8 mouse cellular contexts compared by ENCODE assay signal in genomic region chr10:78069101-78070011, GRCm38 (mm10). TPM values are rescaled to one million over a fixed set of nuclear protein-coding genes. Genes with fewer than 3 reads are reported as not detected.
A peak's percentile ranks its signal among the peaks of the same experiment; 100 is the strongest.
DNase-seq lines count a peak whose midpoint lies in the region; ATAC-seq and TF ChIP-seq lines count a peak whose summit lies in the region.

Icosl (plus strand) TSS chr10:78069302.

- peaks cover 8% of the 10 kb centered on the region; the same call in 1 of the 2 replicates for H3K4me1 ChIP-seq in hindbrain, embryonic 14.5 days (replicated peaks; ENCODE audit: control insufficient read depth, insufficient read depth, low read length)

- in situ Hi-C loops in Patski (cut with MboI; ENCODE audit: low pct_unique_long_range_greater_than_20kb) = no loop called here

- ATAC-seq in Patski = peak; percentile 86
- peak; percentile 84 for ATAC-seq in hindbrain, embryonic 14.5 days (ENCODE audit: low FRiP score)

- H3K36me3 ChIP-seq in hindbrain, embryonic 14.5 days (replicated peaks; ENCODE audit: control insufficient read depth, insufficient read depth) = no peaks in the 10 kb centered on the region

- peak within 1 kb of the TSS; percentile 98 for H3K4me2 ChIP-seq in hindbrain, embryonic 14.5 days (replicated peaks)

- intact Hi-C loops in gastrocnemius, adult 2 months (cut with DNase I) = loop anchor here (2.0 kb wide), 1 partner anchor 91 kb away; no protein-coding TSS in a partner anchor

- DNase-seq in Patski (ENCODE audit: low read depth, low spot score) = no peak
- peak; percentile 52 for DNase-seq in cerebellum, adult 9-11 months
- DNase-seq in gastrocnemius, adult 2 months = peak; percentile 89
- peak; percentile 44 for DNase-seq in hindbrain, embryonic 14.5 days (ENCODE audit: low spot score)
- peak; percentile 37 to 39 for DNase-seq in layer of hippocampus, postnatal 25 days (ENCODE audit: extremely low spot score in 1 of 2, low spot score in 1 of 2)
- DNase-seq in lung, postnatal 36 days = peak; percentile 85
- peak; percentile 87 for DNase-seq in ovary, postnatal 36 days (ENCODE audit: low spot score)
- DNase-seq in thymus, postnatal 4 days = peak; percentile 78

- POLR2A ChIA-PET in Patski (lab: Charles Lee) = no interaction called here

- peak within 1 kb of the TSS; percentile 57 for H3K9ac ChIP-seq in hindbrain, embryonic 14.5 days

- no peak for TF ChIP-seq CTCF in Patski (IDR thresholded peaks at IDR 0.05)
- peak; percentile 76 for TF ChIP-seq CTCF in gastrocnemius, adult 2 months (IDR thresholded peaks at IDR 0.05)

- no peaks in the 10 kb centered on the region for H3K9me3 ChIP-seq in hindbrain, embryonic 14.5 days (ENCODE audit: control insufficient read depth, low read length)

- H3K27me3 ChIP-seq in Patski = no peaks in the 10 kb centered on the region
- H3K27me3 ChIP-seq in hindbrain, embryonic 14.5 days (ENCODE audit: control insufficient read depth, insufficient read depth, low read length) = peaks cover 26% of the 10 kb centered on the region

- under 1% methylated on average over 66 of the region's 66 CpGs for WGBS in hindbrain, embryonic 14.5 days

- CTCF ChIA-PET in Patski (lab: Charles Lee) = interaction anchor here (0.6 to 1.3 kb wide), 4 partner anchors 42 to 93 kb away, joined by 3 to 4 read pairs (median 3); no protein-coding TSS in a partner anchor

- H3K27ac ChIP-seq in gastrocnemius, adult 2 months = peak within 1 kb of the TSS; percentile 87
- H3K27ac ChIP-seq in hindbrain, embryonic 14.5 days = no peak within 1 kb of the TSS

- H3K4me3 ChIP-seq in gastrocnemius, adult 2 months = peak within 1 kb of the TSS; percentile 95
- H3K4me3 ChIP-seq in hindbrain, embryonic 14.5 days (replicated peaks; ENCODE audit: low read length) = peak within 1 kb of the TSS; percentile 50

RNA-seq across cellular contexts. Expression of gene Icosl, which starts in this region (rescaled TPM):
- 3.7 TPM for polyA plus RNA-seq in Patski (2021)
- 1 to 10 TPM; 1.3 to 1.8 TPM for total RNA-seq in gastrocnemius, adult 2 months (2021)
- polyA plus RNA-seq in hindbrain, embryonic 14.5 days (2014; fragmentation: Nextera tagmentation; extraction: Ambion mirVana) = 0.79 and 1.1 TPM in 2 replicates
- total RNA-seq in layer of hippocampus, postnatal 25 days (2021) = 1 to 10 TPM; 5.4 to 8.8 TPM
